Mouse (Mus musculus): ENCODE results near the gene Trpm7.

- TF ChIP-seq GATA1 (IDR thresholded peaks at IDR 0.05; ENCODE audit: low read length) (no peak), TAL1 (IDR thresholded peaks at IDR 0.05; ENCODE audit: low read length) (no peak)
These were observed 58.6 kb downstream of the Trpm7 start for GRCm38 (mm10) chr2:126817414-126817813.

All from erythroblast, embryonic 14.5 days (primary cell).